9 mouse cellular contexts compared by ENCODE assay signal in genomic region chr7:66841165-66841564, GRCm38 (mm10). TPM values are rescaled to one million over a fixed set of nuclear protein-coding genes. Genes with fewer than 3 reads are reported as not detected.
DNase-seq lines count a peak whose midpoint lies in the region; ATAC-seq and TF ChIP-seq lines count a peak whose summit lies in the region.
"Had no signal": no experiment of that assay in that cellular context is flagged by ENCODE, and none has a peak within 500 bp of the region (broad histone marks: within the 10 kb centered on the region; RNA-seq: fewer than 3 reads in every experiment).

No protein-coding gene starts in this region.

- ATAC-seq in embryonic facial prominence, embryonic 12.5 days (ENCODE audit: insufficient number of reproducible peaks, insufficient read depth, low FRiP score, low TSS enrichment) = no peak
- no peak for ATAC-seq in hindbrain, embryonic 13.5 days (ENCODE audit: low FRiP score)
- no peak for ATAC-seq in midbrain, postnatal 0 days (ENCODE audit: low FRiP score)

- peak overlapping the region; percentile 98 for H3K4me2 ChIP-seq in embryonic facial prominence, embryonic 12.5 days (replicated peaks)
- peak overlapping the region; percentile 97 for H3K4me2 ChIP-seq in hindbrain, embryonic 13.5 days
- H3K4me2 ChIP-seq in midbrain, postnatal 0 days (ENCODE audit: low read depth, low read length, poor library complexity, severe bottlenecking) = peak overlapping the region; percentile 99

- H3K9ac ChIP-seq in embryonic facial prominence, embryonic 12.5 days = peak overlapping the region; percentile 64; the same call in 1 of the 2 replicates
- H3K9ac ChIP-seq in hindbrain, embryonic 13.5 days = peak overlapping the region; percentile 79; the same call in 1 of the 2 replicates
- H3K9ac ChIP-seq in midbrain, postnatal 0 days (replicated peaks; ENCODE audit: low read length, poor library complexity, severe bottlenecking) = no peak overlapping the region
- H3K9ac ChIP-seq: liver, embryonic 13.5 days had no signal

- intact Hi-C loops in left cerebral cortex, postnatal 4 days (cut with DNase I) = loop anchor here (5.0 to 10.0 kb wide), 3 partner anchors 124 to 791 kb away; no protein-coding TSS in a partner anchor
- intact Hi-C loops in left cerebral cortex, postnatal 36 days (cut with DNase I) = loop anchor here (10.0 kb wide), 1 partner anchor 144 kb away; no protein-coding TSS in a partner anchor

- no peak for TF ChIP-seq CTCF in midbrain, postnatal 0 days (IDR thresholded peaks at IDR 0.05)

- H3K9me3 ChIP-seq in embryonic facial prominence, embryonic 12.5 days = no peaks in the 10 kb centered on the region
- H3K9me3 ChIP-seq in hindbrain, embryonic 13.5 days = no peaks in the 10 kb centered on the region
- H3K9me3 ChIP-seq in midbrain, postnatal 0 days (ENCODE audit: low read length) = no peaks in the 10 kb centered on the region
- H3K9me3 ChIP-seq: liver, embryonic 13.5 days had no signal

- H3K4me3 ChIP-seq in embryonic facial prominence, embryonic 12.5 days = peak overlapping the region; percentile 60
- H3K4me3 ChIP-seq in hindbrain, embryonic 13.5 days = peak overlapping the region; percentile 69
- H3K4me3 ChIP-seq in midbrain, postnatal 0 days (ENCODE audit: low read depth, low read length) = peak overlapping the region; percentile 60; the same call in 1 of the 2 replicates

- DNase-seq in left cerebral cortex, postnatal 4 days = peak; percentile 69
- no peak for DNase-seq in left cerebral cortex, postnatal 36 days (ENCODE audit: low spot score in 2 of 2)
- DNase-seq in midbrain, postnatal 0 days (ENCODE audit: low spot score) = peak; percentile 33
- no peak for DNase-seq in kidney, adult 8-10 months
- no peak for DNase-seq in spleen, postnatal 10 days (ENCODE audit: low spot score in 2 of 2)
- DNase-seq in heart, adult 11 months = no peak
- DNase-seq: liver, embryonic 13.5 days had no signal

- peaks cover 9% of the 10 kb centered on the region; the same call in 1 of the 2 replicates for H3K27me3 ChIP-seq in embryonic facial prominence, embryonic 12.5 days
- peaks cover 38% of the 10 kb centered on the region for H3K27me3 ChIP-seq in hindbrain, embryonic 13.5 days
- no peaks in the 10 kb centered on the region for H3K27me3 ChIP-seq in midbrain, postnatal 0 days (ENCODE audit: insufficient read depth, low read length)

- H3K36me3 ChIP-seq in embryonic facial prominence, embryonic 12.5 days = no peaks in the 10 kb centered on the region
- H3K36me3 ChIP-seq in hindbrain, embryonic 13.5 days = no peaks in the 10 kb centered on the region
- no peaks in the 10 kb centered on the region for H3K36me3 ChIP-seq in midbrain, postnatal 0 days (ENCODE audit: insufficient read depth, low read length)
- H3K36me3 ChIP-seq: liver, embryonic 13.5 days had no signal

- H3K4me1 ChIP-seq in embryonic facial prominence, embryonic 12.5 days = peaks cover 41% of the 10 kb centered on the region
- H3K4me1 ChIP-seq in hindbrain, embryonic 13.5 days (replicated peaks) = peaks cover 15% of the 10 kb centered on the region
- no peaks in the 10 kb centered on the region for H3K4me1 ChIP-seq in midbrain, postnatal 0 days (ENCODE audit: insufficient read depth, low read length)

- 0 out of 2 replicates have a peak overlapping the region, but pooled peaks have one; percentile 30 for H3K27ac ChIP-seq in embryonic facial prominence, embryonic 12.5 days
- H3K27ac ChIP-seq in hindbrain, embryonic 13.5 days = no peak overlapping the region
- no peak overlapping the region for H3K27ac ChIP-seq in midbrain, postnatal 0 days (ENCODE audit: low read depth, low read length)
- H3K27ac ChIP-seq: liver, embryonic 13.5 days had no signal

- WGBS in embryonic facial prominence, embryonic 12.5 days = 67% methylated on average over 7 of the region's 7 CpGs
- 78% methylated on average over 7 of the region's 7 CpGs for WGBS in hindbrain, embryonic 13.5 days
- 74% methylated on average over 7 of the region's 7 CpGs for WGBS in midbrain, postnatal 0 days

RNA-seq across cellular contexts. Expression of gene Adamts17, which starts 1.6 kb away (rescaled TPM):
- total RNA-seq in left cerebral cortex, postnatal 4 days (2021) = 10 to 100 TPM; 16.1 to 17.3 TPM
- total RNA-seq in left cerebral cortex, postnatal 36 days (2021) = 10 to 100 TPM in 1 of 2 experiments, 1 to 10 TPM in 1; 7.0 to 16.8 TPM
- 13.8 and 17.9 TPM in 2 replicates for polyA plus RNA-seq in embryonic facial prominence, embryonic 12.5 days (2016; fragmentation: Nextera tagmentation; extraction: Ambion mirVana)
- polyA plus RNA-seq in hindbrain, embryonic 13.5 days (2015; fragmentation: Nextera tagmentation; extraction: Ambion mirVana) = 2.1 and 2.4 TPM in 2 replicates
- 13.0 and 16.9 TPM in 2 replicates for total RNA-seq in midbrain, postnatal 0 days (2014; rRNA removed)
- polyA plus RNA-seq in midbrain, postnatal 0 days (2015; fragmentation: Nextera tagmentation; extraction: Ambion mirVana) = 3.2 and 3.8 TPM in 2 replicates

Comparison
In these comparisons a context has a peak if more than half of its experiments do, and no peak if none do; other contexts are left out.
1. DNase-seq: peak in left cerebral cortex, postnatal 4 days (single experiment) and midbrain, postnatal 0 days (single experiment); none in left cerebral cortex, postnatal 36 days (0 of 2), kidney, adult 8-10 months (0 of 2), spleen, postnatal 10 days (0 of 2) and heart, adult 11 months (single experiment).
2. Peak in every context shown above with its lines, with median percentiles within 50 percentile points of each other: H3K4me2 ChIP-seq and H3K4me3 ChIP-seq.